Mouse (Mus musculus): ENCODE results near the gene Mgmt. TPM values are rescaled to one million over a fixed set of nuclear protein-coding genes. Genes with fewer than 3 reads are reported as not detected.

Mgmt gene
- polyA plus RNA-seq, 1 experiment from 2014 or later: 5.4 TPM

- ATAC-seq (ENCODE audit: insufficient read depth) (no peak), DNase-seq (no peak)
- Histone ChIP-seq H3K36me3 (ENCODE audit: insufficient read depth) (no peaks in the 10 kb centered on the region), H3K4me1 (ENCODE audit: insufficient read depth) (no peaks in the 10 kb centered on the region), H3K4me2 (no peak overlapping the region), H3K9ac (no peak overlapping the region), H3K27me3 (ENCODE audit: insufficient read depth, low read length) (no peaks in the 10 kb centered on the region), H3K27ac (ENCODE audit: low read depth) (no peak overlapping the region), H3K9me3 (ENCODE audit: low read depth, low read length) (no peaks in the 10 kb centered on the region), H3K4me3 (ENCODE audit: low read depth, low read length) (no peak overlapping the region)
- 83% methylated on average over 3 of the region's 3 CpGs for WGBS
- no peak for TF ChIP-seq CTCF (IDR thresholded peaks at IDR 0.05; ENCODE audit: low read depth)
These were observed 36.0 kb downstream of the Mgmt start for GRCm38 (mm10) chr7:136930451-136930850.

- H3K4me2 ChIP-seq: no peak overlapping the region
- no peak overlapping the region for H3K27ac ChIP-seq (ENCODE audit: low read depth)
- H3K36me3 ChIP-seq (ENCODE audit: insufficient read depth): no peaks in the 10 kb centered on the region
- no peak for TF ChIP-seq CTCF (IDR thresholded peaks at IDR 0.05; ENCODE audit: low read depth)
- no peaks in the 10 kb centered on the region for H3K27me3 ChIP-seq (ENCODE audit: insufficient read depth, low read length)
- H3K4me3 ChIP-seq (ENCODE audit: low read depth, low read length): no peak overlapping the region
- H3K4me1 ChIP-seq (ENCODE audit: insufficient read depth): no peaks in the 10 kb centered on the region
- WGBS: 90% methylated on average over 3 of the region's 3 CpGs
- DNase-seq (no peak), ATAC-seq (ENCODE audit: insufficient read depth) (no peak)
- H3K9me3 ChIP-seq (ENCODE audit: low read depth, low read length): no peaks in the 10 kb centered on the region
- H3K9ac ChIP-seq: no peak overlapping the region
These were observed 39.0 kb downstream of the Mgmt start for GRCm38 (mm10) chr7:136933367-136933766.

- no peaks in the 10 kb centered on the region for H3K9me3 ChIP-seq (ENCODE audit: low read depth, low read length)
- 70% methylated on average over 5 of the region's 5 CpGs for WGBS
- H3K4me1 ChIP-seq (ENCODE audit: insufficient read depth): no peaks in the 10 kb centered on the region
- no peak overlapping the region for H3K4me3 ChIP-seq (ENCODE audit: low read depth, low read length)
- H3K4me2 ChIP-seq: no peak overlapping the region
- H3K36me3 ChIP-seq (ENCODE audit: insufficient read depth): no peaks in the 10 kb centered on the region
- no peak for TF ChIP-seq CTCF (IDR thresholded peaks at IDR 0.05; ENCODE audit: low read depth)
- DNase-seq (no peak), ATAC-seq (ENCODE audit: insufficient read depth) (no peak)
- H3K9ac ChIP-seq: no peak overlapping the region
- no peaks in the 10 kb centered on the region for H3K27me3 ChIP-seq (ENCODE audit: insufficient read depth, low read length)
- H3K27ac ChIP-seq (ENCODE audit: low read depth): no peak overlapping the region
These were observed 39.9 kb downstream of the Mgmt start for GRCm38 (mm10) chr7:136934336-136934735.

- WGBS: 67% methylated on average over 7 of the region's 7 CpGs
- ATAC-seq (ENCODE audit: insufficient read depth): no peak
- no peaks in the 10 kb centered on the region for H3K36me3 ChIP-seq (ENCODE audit: insufficient read depth)
These were observed 40.4 kb downstream of the Mgmt start for GRCm38 (mm10) chr7:136934784-136935183.

GRCm38 (mm10) chr7:136938371-136938770, 44.0 kb downstream of the Mgmt start:
- Histone ChIP-seq H3K4me2 (no peak overlapping the region), H3K9ac (no peak overlapping the region), H3K4me1 (ENCODE audit: insufficient read depth) (no peaks in the 10 kb centered on the region), H3K9me3 (ENCODE audit: low read depth, low read length) (no peaks in the 10 kb centered on the region), H3K36me3 (ENCODE audit: insufficient read depth) (no peaks in the 10 kb centered on the region), H3K27ac (ENCODE audit: low read depth) (no peak overlapping the region), H3K27me3 (ENCODE audit: insufficient read depth, low read length) (0 out of 2 replicates have a peak, but pooled peaks cover 6% of the 10 kb centered on the region), H3K4me3 (ENCODE audit: low read depth, low read length) (no peak overlapping the region)
- DNase-seq (no peak), ATAC-seq (ENCODE audit: insufficient read depth) (no peak)
- TF ChIP-seq CTCF (IDR thresholded peaks at IDR 0.05; ENCODE audit: low read depth): no peak
- WGBS: 81% methylated on average over 4 of the region's 4 CpGs

More at GRCm38 (mm10) chr7:136934784-136935183, 40.4 kb downstream of the Mgmt start:
- DNase-seq: no peak
- no peak for TF ChIP-seq CTCF (IDR thresholded peaks at IDR 0.05; ENCODE audit: low read depth)
- Histone ChIP-seq H3K4me3 (ENCODE audit: low read depth, low read length) (no peak overlapping the region), H3K9ac (no peak overlapping the region), H3K27ac (ENCODE audit: low read depth) (no peak overlapping the region), H3K27me3 (ENCODE audit: insufficient read depth, low read length) (no peaks in the 10 kb centered on the region), H3K4me1 (ENCODE audit: insufficient read depth) (no peaks in the 10 kb centered on the region), H3K4me2 (no peak overlapping the region), H3K9me3 (ENCODE audit: low read depth, low read length) (no peaks in the 10 kb centered on the region)

GRCm38 (mm10) chr7:136942414-136942813, 48.0 kb downstream of the Mgmt start:
- H3K4me3 ChIP-seq (ENCODE audit: low read depth, low read length): no peak overlapping the region
- no peak for TF ChIP-seq CTCF (IDR thresholded peaks at IDR 0.05; ENCODE audit: low read depth)
- H3K36me3 ChIP-seq (ENCODE audit: insufficient read depth): no peaks in the 10 kb centered on the region
- 82% methylated on average over 2 of the region's 2 CpGs for WGBS
- DNase-seq: no peak
- no peak for ATAC-seq (ENCODE audit: insufficient read depth)
- no peak overlapping the region for H3K27ac ChIP-seq (ENCODE audit: low read depth)
- no peaks in the 10 kb centered on the region for H3K9me3 ChIP-seq (ENCODE audit: low read depth, low read length)
- H3K4me1 ChIP-seq (ENCODE audit: insufficient read depth): no peaks in the 10 kb centered on the region
- no peak overlapping the region for H3K4me2 ChIP-seq
- H3K9ac ChIP-seq: no peak overlapping the region
- H3K27me3 ChIP-seq (ENCODE audit: insufficient read depth, low read length): peaks cover 13% of the 10 kb centered on the region

GRCm38 (mm10) chr7:136943886-136944285, 49.5 kb downstream of the Mgmt start:
- Histone ChIP-seq H3K27ac (ENCODE audit: low read depth) (no peak overlapping the region), H3K9me3 (ENCODE audit: low read depth, low read length) (no peaks in the 10 kb centered on the region), H3K9ac (no peak overlapping the region), H3K4me1 (ENCODE audit: insufficient read depth) (no peaks in the 10 kb centered on the region), H3K4me2 (no peak overlapping the region), H3K27me3 (ENCODE audit: insufficient read depth, low read length) (peaks cover 15% of the 10 kb centered on the region), H3K4me3 (ENCODE audit: low read depth, low read length) (no peak overlapping the region), H3K36me3 (ENCODE audit: insufficient read depth) (no peaks in the 10 kb centered on the region)
- 52% methylated on average over 5 of the region's 5 CpGs for WGBS
- no peak for TF ChIP-seq CTCF (IDR thresholded peaks at IDR 0.05; ENCODE audit: low read depth)
- ATAC-seq (ENCODE audit: insufficient read depth) (no peak), DNase-seq (no peak)

GRCm38 (mm10) chr7:136945697-136946096, 51.3 kb downstream of the Mgmt start:
- peak; percentile 7 for DNase-seq
- H3K9ac ChIP-seq: no peak overlapping the region
- H3K4me3 ChIP-seq (ENCODE audit: low read depth, low read length): no peak overlapping the region
- no peak for TF ChIP-seq CTCF (IDR thresholded peaks at IDR 0.05; ENCODE audit: low read depth)
- no peaks in the 10 kb centered on the region for H3K36me3 ChIP-seq (ENCODE audit: insufficient read depth)
- H3K9me3 ChIP-seq (ENCODE audit: low read depth, low read length): no peaks in the 10 kb centered on the region
- peaks cover 33% of the 10 kb centered on the region for H3K27me3 ChIP-seq (ENCODE audit: insufficient read depth, low read length)
- no peak for ATAC-seq (ENCODE audit: insufficient read depth)
- H3K4me2 ChIP-seq: no peak overlapping the region
- 28% methylated on average over 10 of the region's 10 CpGs for WGBS
- H3K27ac ChIP-seq (ENCODE audit: low read depth): no peak overlapping the region
- no peaks in the 10 kb centered on the region for H3K4me1 ChIP-seq (ENCODE audit: insufficient read depth)
